Mouse (Mus musculus): ENCODE results near the gene Pdk2. TPM values are rescaled to one million over a fixed set of nuclear protein-coding genes. Genes with fewer than 3 reads are reported as not detected.

The Pdk2 gene
- total RNA-seq, 2 experiments from 2014 or later, result 421 to 452 TPM

GRCm38 (mm10) chr11:94987851-94988250 is 53.3 kb downstream of the Pdk2 start:
- no peak for DNase-seq

GRCm38 (mm10) chr11:94987341-94987740 is 53.8 kb downstream of the Pdk2 start:
- DNase-seq, result no peak

GRCm38 (mm10) chr11:94986435-94986834 is 54.7 kb downstream of the Pdk2 start:
- DNase-seq, result no peak

GRCm38 (mm10) chr11:94985822-94986221 is 55.3 kb downstream of the Pdk2 start:
- no peak for DNase-seq

DNA sequence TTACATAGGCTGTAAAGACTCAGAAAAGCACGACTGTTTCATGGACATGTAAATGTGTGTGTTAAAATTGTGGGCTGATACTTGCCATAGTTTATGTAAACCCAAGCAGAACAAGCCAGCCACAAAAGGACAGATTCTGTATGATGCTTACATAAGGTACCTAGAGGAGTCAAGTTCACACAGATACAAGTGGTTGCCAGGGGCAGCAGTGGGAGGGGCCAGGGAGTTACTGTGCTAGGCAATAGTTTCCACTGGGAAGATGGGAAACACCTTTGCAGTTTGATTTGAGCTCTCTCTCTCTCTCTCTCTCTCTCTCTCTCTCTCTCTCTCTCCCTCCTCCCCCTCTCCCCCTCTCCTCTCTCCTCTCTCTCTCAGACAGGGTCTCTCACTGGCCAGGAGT is 56.0 kb downstream of the Pdk2 start:
- DNase-seq, result no peak

DNA sequence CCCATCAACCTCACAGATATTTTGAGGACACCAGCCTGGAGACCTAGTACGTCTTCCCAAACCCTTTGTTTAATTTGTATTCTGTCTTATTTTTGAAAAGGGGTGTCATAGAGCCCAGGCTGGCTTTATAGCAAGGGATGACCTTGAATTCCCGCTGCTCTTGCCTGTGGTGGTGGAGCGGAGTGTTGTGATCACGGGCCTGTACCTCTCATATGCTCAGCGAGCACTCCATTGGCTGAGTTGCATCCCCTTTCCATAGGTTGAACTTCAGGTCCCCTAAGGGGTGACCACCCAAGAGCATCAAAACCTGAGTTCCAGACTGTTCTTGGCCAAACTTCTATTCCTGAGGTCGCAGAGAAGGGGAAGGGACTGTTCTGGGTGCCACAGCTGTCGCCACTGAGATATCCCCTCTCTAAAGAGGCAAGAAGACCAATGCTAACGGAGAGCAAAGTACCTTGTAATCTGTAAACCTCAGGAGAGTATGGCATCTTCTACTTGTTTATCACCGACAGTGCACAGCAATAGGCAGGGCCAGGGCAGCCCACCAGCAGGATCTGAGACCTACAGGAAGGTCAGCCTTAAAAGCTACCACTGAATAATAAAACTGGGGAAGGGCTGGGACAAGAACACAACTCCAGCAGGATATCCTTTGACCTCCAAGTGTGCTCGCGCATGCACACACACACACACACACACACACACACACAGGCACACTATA is 61.5 kb downstream of the Pdk2 start:
- DNase-seq, result no peak

DNA sequence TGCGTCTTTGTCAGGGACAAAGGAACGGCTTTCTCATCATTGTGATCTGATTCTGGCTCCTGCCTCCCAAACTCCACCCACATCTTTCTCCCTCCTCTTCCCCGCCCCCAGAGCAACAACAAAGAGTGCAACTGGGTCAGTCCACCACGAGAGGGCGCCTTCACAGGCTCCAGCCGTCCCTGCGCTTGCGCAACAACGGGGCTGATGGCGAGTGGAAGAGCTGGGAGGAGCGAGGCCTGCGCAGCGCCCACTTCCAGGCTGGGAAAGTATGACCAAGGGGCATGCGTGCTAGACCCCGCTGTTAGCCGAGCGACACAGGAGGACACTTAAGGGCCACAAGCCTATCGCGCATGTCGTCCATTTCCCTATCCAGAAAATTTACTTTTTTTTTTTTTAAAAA is 62.2 kb downstream of the Pdk2 start:
- DNase-seq, result peak; percentile 98

DNA sequence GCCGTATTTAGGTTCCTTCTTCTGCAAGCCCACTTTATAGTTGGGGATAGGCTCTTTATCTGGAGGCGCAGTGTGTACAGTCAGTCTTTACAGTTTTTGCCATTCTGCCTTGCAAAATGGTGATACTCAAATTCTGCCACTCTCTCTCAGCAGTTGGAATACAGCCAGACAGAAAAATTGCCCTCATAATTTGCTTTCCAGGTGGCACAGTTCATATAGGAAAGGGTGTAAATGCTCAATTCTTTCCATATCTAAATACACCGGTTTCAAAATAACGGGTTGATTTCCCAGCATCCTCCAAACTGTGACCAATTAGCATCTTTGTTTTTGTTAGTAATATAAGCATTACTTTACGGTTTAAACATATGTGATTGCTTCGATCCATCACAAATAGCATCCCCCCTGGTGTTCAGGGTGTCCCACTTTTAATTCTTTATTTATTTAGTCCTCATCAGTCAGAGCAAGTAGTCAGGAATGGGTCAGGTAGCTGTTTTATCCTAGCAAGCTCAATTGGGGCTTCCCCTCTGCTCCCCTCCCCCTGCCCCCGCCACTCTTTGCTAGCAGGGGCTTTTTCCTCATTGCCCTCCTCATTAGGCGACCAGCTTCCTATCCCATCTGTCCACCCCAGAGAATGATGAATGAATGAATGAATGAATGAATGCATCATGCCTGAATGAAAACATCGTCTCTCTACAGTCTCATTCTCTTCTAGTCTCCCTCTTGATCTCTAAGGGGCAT is 62.8 kb downstream of the Pdk2 start:
- DNase-seq, result no peak

Other genes starting within 250 kb of the Pdk2 start
- 10 to 100 TPM; 43.0 to 53.3 TPM for gene Col1a1, start 105.1 kb downstream of the Pdk2 start, total RNA-seq (2021)
- not detected for gene Hils1, start 73.8 kb downstream of the Pdk2 start, total RNA-seq (2021)
- 100 to 1,000 TPM; 182 to 184 TPM for gene Sgca, start 65.0 kb downstream of the Pdk2 start, total RNA-seq (2021)
- gene Ppp1r9b, start 50.3 kb downstream of the Pdk2 start, total RNA-seq (2021), result 10 to 100 TPM; 44.8 to 47.2 TPM
- gene Samd14, start 31.5 kb downstream of the Pdk2 start, total RNA-seq (2021), result 1 to 10 TPM; 1.1 to 1.9 TPM
- gene Itga3, start 35.4 kb upstream of the Pdk2 start, total RNA-seq (2021), result 10 to 100 TPM in 1 of 2 experiments, 1 to 10 TPM in 1; 8.6 to 10.1 TPM
- not detected for gene Dlx3, start 78.8 kb upstream of the Pdk2 start, total RNA-seq (2021)
- under 1 TPM in 1 of 2 experiments, not detected in 1; 0.18 TPM for gene Dlx4, start 104.9 kb upstream of the Pdk2 start, total RNA-seq (2021)
- gene Tac4, start 220.2 kb upstream of the Pdk2 start, total RNA-seq (2021), result not detected

Measured in heart, adult 18-20 months (tissue).